Mouse (Mus musculus) hindbrain, embryonic 10.5 days (tissue): ENCODE measurements around the gene Cd300ld2. TPM values are rescaled to one million over a fixed set of nuclear protein-coding genes. Genes with fewer than 3 reads are reported as not detected.

ENCODE experiments used
- DNase-seq: peaks from one replicate; pipeline ENCODE4 v3.0.0-alpha.2; 2017; ENCODE audit warnings: low spot score
- H3K27ac ChIP-seq: fragments of 300-500 bp; sonication (generic); 2 replicates; pipeline ENCODE4 v1.5.1; 2016; ENCODE audit warnings: mild to moderate bottlenecking, moderate library complexity
- H3K27me3 ChIP-seq: fragments of 300-500 bp; sonication (generic); 2 replicates; pipeline ENCODE4 v1.6.1; 2016; ENCODE audit warnings: mild to moderate bottlenecking; ENCODE audit not compliant: poor library complexity, insufficient read depth, severe bottlenecking
- H3K36me3 ChIP-seq: fragments of 300-500 bp; sonication (generic); 2 replicates; pipeline ENCODE4 v1.6.1; 2016; ENCODE audit warnings: mild to moderate bottlenecking, moderate library complexity
- H3K4me1 ChIP-seq: fragments of 300-500 bp; sonication (generic); replicated peaks from 2 replicates; pipeline ENCODE4 v1.6.1; 2016; ENCODE audit warnings: mild to moderate bottlenecking
- H3K4me3 ChIP-seq: fragments of 300-500 bp; sonication (generic); 2 replicates; pipeline ENCODE4 v1.5.1; 2016; ENCODE audit warnings: mild to moderate bottlenecking, moderate library complexity
- H3K9me3 ChIP-seq: fragments of 300-500 bp; sonication (generic); 2 replicates; pipeline ENCODE4 v1.6.1; 2016; ENCODE audit warnings: mild to moderate bottlenecking, moderate library complexity
- WGBS: fragments of 180-500 bp; shearing (Covaris S2); methylation state at CpG from one replicate; pipeline ENCODE4 v1.1.7; 2016; 5-methylcytosine and 5-hydroxymethylcytosine counted together
- polyA plus RNA-seq: library from polyadenylated mRNA; unstranded; fragments of >200 nt; fragmentation: Nextera tagmentation; extraction: Ambion mirVana; gene quantifications from 2 replicates; pipeline ENCODE4 v1.2.1, GENCODE M21; 2016

The Cd300ld2 gene
- polyA plus RNA-seq, 1 experiment from 2014 or later = not detected

- WGBS = 78% methylated on average over 4 of the region's 4 CpGs
- DNase-seq = no peak
- Histone ChIP-seq H3K27ac (no peak within 1 kb of the TSS), H3K4me3 (no peak within 1 kb of the TSS), H3K36me3 (no peaks in the 10 kb centered on the region), H3K9me3 (no peaks in the 10 kb centered on the region), H3K4me1 (no peaks in the 10 kb centered on the region), H3K27me3 (no peaks in the 10 kb centered on the region)
Observed at GRCm38 (mm10) chr11:114989793-114990192, 26.2 kb downstream of the Cd300ld2 start, which contains the start of gene Cd300ld. Gene Cd300ld (minus strand): TSS chr11:114989922.

- Histone ChIP-seq H3K4me3 (no peak overlapping the region), H3K9me3 (peaks cover 28% of the 10 kb centered on the region), H3K27me3 (no peaks in the 10 kb centered on the region), H3K4me1 (no peaks in the 10 kb centered on the region), H3K27ac (no peak overlapping the region), H3K36me3 (no peaks in the 10 kb centered on the region)
- no peak for DNase-seq
- WGBS = 78% methylated on average over 4 of the region's 4 CpGs
Observed at GRCm38 (mm10) chr11:114981866-114982265, 34.1 kb downstream of the Cd300ld2 start.

- H3K27me3 ChIP-seq = no peaks in the 10 kb centered on the region
- peaks cover 26% of the 10 kb centered on the region; the same call in 1 of the 2 replicates for H3K9me3 ChIP-seq
- H3K36me3 ChIP-seq = no peaks in the 10 kb centered on the region
- 89% methylated on average over 10 of the region's 10 CpGs for WGBS
- no peaks in the 10 kb centered on the region for H3K4me1 ChIP-seq
- H3K27ac ChIP-seq = no peak overlapping the region
- no peak overlapping the region for H3K4me3 ChIP-seq
- DNase-seq = no peak
Observed at GRCm38 (mm10) chr11:114972726-114973125, 43.3 kb downstream of the Cd300ld2 start.

- Histone ChIP-seq H3K27me3 (no peaks in the 10 kb centered on the region), H3K9me3 (peaks cover 13% of the 10 kb centered on the region; the same call in 1 of the 2 replicates), H3K36me3 (no peaks in the 10 kb centered on the region), H3K4me3 (no peak within 1 kb of the TSS), H3K27ac (no peak within 1 kb of the TSS), H3K4me1 (no peaks in the 10 kb centered on the region)
- DNase-seq = no peak
- 92% methylated on average over 9 of the region's 9 CpGs for WGBS
Observed at GRCm38 (mm10) chr11:114968752-114969207, 47.2 kb downstream of the Cd300ld2 start, which contains the start of gene Cd300c. Gene Cd300c (minus strand): TSS chr11:114969157.

- Histone ChIP-seq H3K27me3 (no peaks in the 10 kb centered on the region), H3K9me3 (no peaks in the 10 kb centered on the region), H3K27ac (no peak overlapping the region), H3K4me3 (no peak overlapping the region), H3K36me3 (no peaks in the 10 kb centered on the region), H3K4me1 (no peaks in the 10 kb centered on the region)
- no peak for DNase-seq
- WGBS = 77% methylated on average over 3 of the region's 3 CpGs
Observed at GRCm38 (mm10) chr11:114965182-114965828, 50.7 kb downstream of the Cd300ld2 start.

- H3K4me3 ChIP-seq = no peak overlapping the region
- H3K9me3 ChIP-seq = no peaks in the 10 kb centered on the region
- H3K36me3 ChIP-seq = no peaks in the 10 kb centered on the region
- H3K27me3 ChIP-seq = no peaks in the 10 kb centered on the region
- no peak for DNase-seq
- WGBS = 77% methylated on average over 1 of the region's 1 CpGs
- H3K27ac ChIP-seq = no peak overlapping the region
- no peaks in the 10 kb centered on the region for H3K4me1 ChIP-seq
Observed at GRCm38 (mm10) chr11:114960369-114960768, 55.6 kb downstream of the Cd300ld2 start.

Other genes starting within 250 kb of the Cd300ld2 start
- 50.8 and 60.0 TPM in 2 replicates for gene Btbd17, start 220.2 kb downstream of the Cd300ld2 start, polyA plus RNA-seq
- gene Gpr142, start 217.3 kb downstream of the Cd300ld2 start, polyA plus RNA-seq = 0.37 and 0.77 TPM in 2 replicates
- 31.5 and 42.9 TPM in 2 replicates for gene Gprc5c, start 165.0 kb downstream of the Cd300ld2 start, polyA plus RNA-seq
- gene Cd300a, start 126.2 kb downstream of the Cd300ld2 start, polyA plus RNA-seq = 0.81 and 1.0 TPM in 2 replicates
- 0.05 and 0.06 TPM in 2 replicates for gene Cd300lb, start 81.8 kb downstream of the Cd300ld2 start, polyA plus RNA-seq
- gene Cd300c, start 47.0 kb downstream of the Cd300ld2 start, polyA plus RNA-seq = not detected in 2 replicates
- 0.08 TPM in 1 of 2 replicates, not detected in the other for gene Cd300ld, start 26.3 kb downstream of the Cd300ld2 start, polyA plus RNA-seq
- gene Cd300c2, start 14.3 kb downstream of the Cd300ld2 start, polyA plus RNA-seq = 0.76 and 1.1 TPM in 2 replicates
- gene Cd300ld4, start 10.8 kb upstream of the Cd300ld2 start, polyA plus RNA-seq = not detected in 2 replicates
- gene Cd300ld5, start 21.6 kb upstream of the Cd300ld2 start, polyA plus RNA-seq = not detected in 2 replicates
- gene Cd300ld3, start 32.2 kb upstream of the Cd300ld2 start, polyA plus RNA-seq = not detected in 2 replicates
- not detected in 2 replicates for gene Cd300e, start 46.0 kb upstream of the Cd300ld2 start, polyA plus RNA-seq
- gene Rab37, start 75.2 kb upstream of the Cd300ld2 start, polyA plus RNA-seq = 0.44 and 1.4 TPM in 2 replicates
- gene Cd300lf, start 117.8 kb upstream of the Cd300ld2 start, polyA plus RNA-seq = 0.11 TPM in 1 of 2 replicates, not detected in the other
- 39.6 and 49.8 TPM in 2 replicates for gene Slc9a3r1, start 147.1 kb upstream of the Cd300ld2 start, polyA plus RNA-seq
- 6.9 and 10.6 TPM in 2 replicates for gene Tmem104, start 171.3 kb upstream of the Cd300ld2 start, polyA plus RNA-seq
- 18.7 and 24.3 TPM in 2 replicates for gene Nat9, start 171.7 kb upstream of the Cd300ld2 start, polyA plus RNA-seq